Mouse (Mus musculus): ENCODE data around the gene Dusp16.

The Dusp16 gene

DNA sequence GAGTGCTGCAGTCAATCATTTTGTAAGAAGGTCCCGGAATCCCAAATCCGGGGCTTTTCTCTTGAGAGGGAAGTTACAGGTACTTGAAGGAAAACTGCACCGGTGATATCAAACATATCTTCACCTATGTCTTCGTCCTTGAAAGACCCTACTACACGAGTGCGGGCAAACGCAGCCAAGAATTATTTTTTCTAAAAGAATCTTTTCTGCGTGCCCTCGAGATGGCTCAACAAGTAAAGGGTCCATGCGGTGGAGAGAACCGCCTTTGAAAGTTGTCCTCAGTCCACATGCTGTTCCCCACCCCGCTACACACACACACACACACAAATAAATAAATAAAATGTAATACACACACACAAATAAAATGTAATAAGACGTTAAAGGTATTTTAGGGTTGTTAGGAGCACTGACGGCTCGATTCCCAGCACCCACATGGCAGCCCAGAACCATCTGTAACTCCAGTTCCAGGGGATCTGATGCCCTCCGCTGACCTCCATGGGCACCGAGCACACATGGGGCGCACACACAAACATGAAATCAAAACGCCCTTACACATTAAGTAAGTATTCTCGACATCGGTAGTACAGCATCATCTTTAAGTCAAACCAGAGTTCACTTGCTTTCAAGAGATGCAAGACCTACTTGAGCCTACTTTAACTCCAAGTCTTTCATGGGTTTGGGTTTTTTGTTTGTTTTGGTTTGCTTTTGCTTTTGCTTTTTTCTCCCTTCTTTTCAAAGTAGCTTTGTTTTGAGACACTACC is 801 bp upstream of the Dusp16 start:
- in situ Hi-C loops (cut with MboI, MseI): no loop called here

DNA sequence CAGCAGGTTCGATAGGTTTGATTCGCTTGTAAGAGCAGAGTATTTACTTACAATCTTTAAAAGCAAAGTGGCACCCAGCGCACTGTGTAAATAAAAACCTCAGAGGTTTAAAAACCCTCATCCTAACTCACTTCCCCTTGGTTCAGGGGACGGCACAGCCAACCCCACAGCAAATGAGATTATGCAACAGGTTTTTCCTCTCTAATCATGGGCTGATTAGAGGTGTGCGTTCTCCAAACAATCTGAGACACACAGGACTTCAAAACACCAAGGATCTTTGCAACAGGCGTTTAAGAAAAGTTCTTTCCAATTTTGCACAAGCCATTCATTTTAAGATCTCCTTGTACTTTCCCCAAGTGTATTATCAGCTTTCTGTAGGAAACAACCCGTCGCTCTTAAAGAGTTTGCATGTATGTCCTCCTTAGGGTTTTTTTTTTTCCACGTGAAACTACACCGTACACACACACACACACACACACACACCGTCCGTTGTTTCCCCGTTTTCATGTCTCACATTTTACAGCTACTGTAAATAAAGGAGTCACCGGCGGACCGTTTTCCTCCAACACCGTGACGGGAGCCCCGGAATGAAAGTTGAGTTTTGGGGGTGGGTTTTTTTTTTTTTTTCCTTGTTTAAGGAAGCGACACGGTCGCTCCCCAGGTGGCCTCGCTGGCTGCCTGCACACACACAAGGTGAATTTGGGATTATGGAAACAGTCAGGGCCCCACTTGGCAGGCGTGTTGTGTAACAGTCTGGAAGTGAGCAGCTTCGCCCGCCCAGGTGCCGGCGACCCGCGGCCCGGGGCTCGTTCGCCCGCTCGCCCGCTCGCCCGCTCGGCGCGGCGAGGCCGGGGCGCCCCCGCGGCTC is 940 bp downstream of the Dusp16 start:
- in situ Hi-C loops (cut with MboI, MseI): no loop called here

DNA sequence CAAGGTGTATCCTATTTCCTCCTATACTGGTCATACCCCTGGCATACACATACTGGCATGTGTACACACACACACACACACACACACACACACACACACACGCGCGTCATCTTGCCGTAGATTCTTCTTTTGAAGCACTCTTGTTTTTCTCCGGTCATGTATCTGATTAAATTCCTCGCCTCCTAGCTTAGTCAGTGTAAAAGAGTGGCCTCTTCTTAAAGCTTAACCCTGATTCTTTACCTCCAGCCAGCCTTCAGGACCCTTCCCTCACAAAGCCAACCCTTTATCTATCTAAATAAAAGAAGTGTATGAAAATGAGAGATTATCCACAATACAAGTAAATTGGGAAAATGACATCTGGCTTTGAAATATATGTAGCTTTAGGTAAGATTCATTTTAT is 3.3 kb downstream of the Dusp16 start:
- in situ Hi-C loops (cut with MboI, MseI): no loop called here

DNA sequence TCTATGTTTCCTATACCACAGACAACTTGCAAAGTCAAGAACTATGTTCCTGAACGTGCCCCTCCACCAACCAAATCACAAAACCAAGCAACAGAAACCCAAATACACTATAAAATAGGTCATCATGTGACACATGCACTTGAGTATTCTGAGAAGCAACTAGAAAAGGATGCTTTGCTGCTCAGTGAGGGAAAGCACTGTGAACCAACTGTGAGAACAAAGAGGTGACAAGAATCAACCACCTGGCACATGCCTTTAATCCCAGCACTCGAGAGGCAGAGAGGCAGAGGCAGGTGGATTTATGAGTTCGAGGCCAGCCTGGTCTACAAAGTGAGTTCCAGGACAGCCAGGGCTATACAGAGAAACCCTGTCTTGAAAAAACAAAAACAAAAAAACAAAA is 6.0 kb downstream of the Dusp16 start:
- in situ Hi-C loops (cut with MboI, MseI): no loop called here

DNA sequence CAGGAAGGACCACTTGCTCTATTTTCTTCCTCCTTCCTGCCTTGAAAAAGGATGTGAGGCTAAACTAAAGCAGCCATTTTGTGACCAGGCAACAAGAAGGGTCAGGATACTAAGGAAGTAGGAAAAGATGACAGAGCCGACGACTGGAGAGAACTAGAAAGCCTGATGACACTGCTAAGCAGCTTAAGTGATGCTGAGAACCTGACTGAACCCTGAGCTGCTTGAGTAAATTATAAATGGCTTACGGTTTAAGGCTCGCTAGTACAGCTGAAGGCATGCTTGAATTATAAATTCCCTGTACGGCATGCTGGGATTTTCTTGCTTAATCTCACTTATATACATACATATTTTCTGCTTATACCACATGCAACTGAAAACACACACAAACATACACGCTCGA is 9.5 kb downstream of the Dusp16 start:
- in situ Hi-C loops (cut with MboI, MseI): no loop called here

DNA sequence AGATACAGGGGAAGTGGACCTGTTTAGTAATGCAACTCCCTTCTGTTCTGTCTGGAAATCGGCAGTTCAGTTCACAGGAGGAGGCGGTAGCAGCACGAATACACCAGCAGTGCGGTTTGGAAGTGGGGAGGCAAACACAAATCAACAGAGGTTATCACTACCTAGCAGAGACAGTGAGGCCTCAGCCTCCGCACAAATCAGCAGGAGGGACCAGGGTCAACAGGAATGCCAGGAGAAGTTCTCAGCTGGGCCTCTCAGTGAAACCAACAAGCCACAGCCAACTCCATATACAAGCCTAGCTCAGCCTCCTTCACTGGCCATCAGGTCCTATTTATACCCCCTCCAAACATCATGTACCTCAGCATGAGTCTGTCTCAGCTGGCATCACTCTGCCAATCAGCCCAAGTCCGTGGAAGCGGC is 10.9 kb downstream of the Dusp16 start:
- in situ Hi-C loops (cut with MboI, MseI): no loop called here

DNA sequence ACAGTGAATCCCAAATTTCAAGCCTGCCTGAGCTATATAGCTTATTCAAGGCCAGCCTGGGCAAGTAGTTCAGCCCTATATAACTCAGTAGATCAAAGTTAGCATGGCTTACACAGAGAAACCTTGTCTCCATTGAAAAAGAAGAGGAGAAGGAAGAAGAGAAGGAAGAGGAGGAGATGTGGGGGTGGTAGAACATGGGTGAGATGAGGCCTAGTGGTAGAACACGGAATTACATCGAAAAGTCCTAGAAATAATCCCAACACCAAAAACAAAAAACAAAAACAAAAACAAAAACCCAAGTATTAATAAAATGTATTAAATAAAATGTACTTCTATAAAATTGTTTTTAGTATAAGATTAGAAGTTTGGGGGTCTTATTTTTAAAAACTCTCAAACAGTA is 12.4 kb downstream of the Dusp16 start:
- in situ Hi-C loops (cut with MboI, MseI): no loop called here

DNA sequence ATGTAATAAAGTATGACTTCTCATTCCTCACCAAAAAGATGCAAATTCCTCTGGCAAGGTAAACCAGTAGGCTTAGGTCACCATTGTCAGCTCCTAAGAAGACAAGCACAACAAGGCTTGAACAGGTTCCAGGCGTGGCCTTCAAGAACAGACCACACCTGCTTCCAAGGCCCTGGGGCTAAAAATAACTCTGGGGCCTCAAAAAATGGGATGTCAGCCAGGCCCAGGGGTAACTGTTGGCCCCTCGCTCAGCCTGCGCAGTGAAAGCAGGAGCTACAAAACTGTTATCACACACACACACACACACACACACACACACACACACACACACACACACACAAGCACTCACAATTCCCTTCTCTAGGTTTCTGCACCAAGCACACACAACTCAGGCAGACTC is 18.5 kb downstream of the Dusp16 start:
- in situ Hi-C loops (cut with MboI, MseI): no loop called here

DNA sequence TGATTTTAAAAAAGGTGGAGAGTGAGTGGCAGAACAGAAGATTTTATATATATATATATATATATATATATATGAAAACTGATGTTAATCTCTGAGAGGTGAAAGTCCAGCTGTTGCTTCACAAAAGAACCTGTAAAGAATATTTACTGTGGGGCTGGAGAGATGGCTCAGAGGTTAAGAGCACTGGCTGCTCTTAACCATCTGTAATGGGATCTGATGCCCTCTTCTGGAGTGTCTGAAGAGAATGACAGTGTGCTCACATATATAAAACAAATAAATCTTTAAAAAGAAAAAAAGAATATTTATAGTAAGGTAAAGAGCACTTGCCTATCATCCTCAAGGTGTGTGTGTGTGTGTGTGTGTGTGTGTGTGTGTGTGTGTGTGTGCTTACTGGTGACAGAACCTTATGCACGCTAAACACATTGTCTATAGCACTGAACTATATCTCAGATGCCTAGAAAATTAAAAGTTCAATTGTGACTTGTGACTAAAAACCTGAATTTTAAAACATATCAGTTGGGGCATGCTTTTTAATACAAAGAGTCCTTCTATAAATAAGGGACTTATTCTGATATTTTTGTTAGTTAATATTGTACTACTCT is 19.0 kb downstream of the Dusp16 start:
- in situ Hi-C loops (cut with MboI, MseI): no loop called here

DNA sequence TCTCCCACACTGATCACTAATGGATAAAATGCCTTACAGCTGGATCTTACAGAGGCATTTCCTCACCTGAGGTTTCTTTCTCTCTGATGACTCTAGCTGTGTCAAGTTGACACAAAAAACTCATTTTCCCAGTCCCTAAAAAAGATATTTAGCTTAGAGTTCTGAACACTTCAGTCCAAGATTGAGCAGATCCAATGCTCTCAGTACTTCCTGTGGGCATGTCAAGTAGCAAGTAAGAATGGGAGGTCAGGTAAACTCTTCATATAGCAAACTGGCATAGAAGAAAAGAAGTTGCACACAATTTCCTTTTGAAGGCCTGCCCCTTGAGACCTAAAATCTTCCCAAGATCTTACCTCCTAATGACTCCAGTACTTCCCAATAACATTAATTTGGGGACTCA is 22.1 kb downstream of the Dusp16 start:
- in situ Hi-C loops (cut with MboI, MseI): no loop called here

DNA sequence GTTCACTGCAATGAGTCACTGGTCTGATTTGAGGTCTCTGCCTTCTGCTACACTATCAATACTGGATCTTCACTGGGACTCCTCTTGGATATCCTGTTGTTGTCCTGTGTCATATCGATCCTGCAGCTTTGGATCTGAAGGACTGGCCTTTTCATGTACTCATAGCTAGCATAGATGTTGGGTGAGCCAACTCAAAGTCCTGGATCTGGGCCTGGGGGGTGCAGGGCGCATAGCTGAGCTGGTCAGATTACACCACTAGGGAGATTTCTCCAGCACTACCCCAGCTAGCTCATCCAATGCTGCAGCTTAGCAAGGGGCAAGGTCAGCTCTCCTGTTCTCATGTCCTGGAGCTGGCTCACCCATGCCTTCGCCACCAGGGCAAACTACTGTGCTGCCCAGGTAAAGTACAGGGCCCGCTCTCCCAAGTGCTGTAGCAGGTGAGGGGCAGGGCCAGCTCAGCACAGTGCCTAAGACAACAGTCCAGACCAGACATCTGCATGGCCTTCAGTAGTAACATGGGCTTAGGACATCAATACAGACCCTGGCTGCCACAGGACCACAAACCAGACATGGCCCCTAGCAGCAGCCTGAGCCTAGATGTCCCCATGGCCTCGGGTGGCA is 27.9 kb downstream of the Dusp16 start:
- in situ Hi-C loops (cut with MboI, MseI): no loop called here

DNA sequence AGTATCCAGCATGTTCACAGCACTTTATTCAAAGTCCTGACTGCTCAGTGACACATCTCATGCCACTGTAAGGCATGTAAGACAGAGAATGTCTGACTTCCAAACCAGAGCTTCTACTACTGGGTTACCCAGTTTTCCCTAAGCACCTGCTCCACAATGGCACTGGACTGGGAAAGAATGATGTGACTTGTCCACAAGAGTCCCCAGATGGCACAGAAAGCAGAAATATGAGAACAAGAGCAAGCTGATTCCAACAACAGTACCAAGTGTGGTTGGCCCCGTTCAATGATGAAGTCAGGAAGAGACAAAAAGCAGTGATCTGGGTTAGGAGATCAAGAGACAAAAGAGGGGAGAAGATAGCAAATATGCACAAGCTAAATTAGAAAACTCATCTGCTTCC is 29.0 kb downstream of the Dusp16 start:
- in situ Hi-C loops (cut with MboI, MseI): no loop called here

DNA sequence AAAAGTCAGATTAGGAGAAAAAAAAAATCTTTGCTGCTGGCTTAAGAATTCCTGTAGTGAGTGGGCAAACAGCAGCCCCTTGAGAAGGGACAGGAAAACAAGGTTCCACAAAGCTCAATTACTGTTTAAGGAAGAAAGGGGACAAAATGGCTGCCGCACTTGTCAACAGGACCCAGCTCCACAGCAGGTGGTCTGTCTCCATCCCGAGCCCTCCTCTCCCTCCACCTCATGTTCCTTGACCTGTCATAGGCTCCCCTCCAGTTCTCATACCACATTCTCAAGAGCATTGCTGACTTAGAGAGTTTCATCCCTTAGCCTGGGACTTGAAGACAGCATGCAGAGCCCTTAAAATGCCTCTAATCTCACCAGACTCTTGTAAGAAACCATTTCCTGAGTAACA is 30.6 kb downstream of the Dusp16 start:
- in situ Hi-C loops (cut with MboI, MseI): no loop called here

DNA sequence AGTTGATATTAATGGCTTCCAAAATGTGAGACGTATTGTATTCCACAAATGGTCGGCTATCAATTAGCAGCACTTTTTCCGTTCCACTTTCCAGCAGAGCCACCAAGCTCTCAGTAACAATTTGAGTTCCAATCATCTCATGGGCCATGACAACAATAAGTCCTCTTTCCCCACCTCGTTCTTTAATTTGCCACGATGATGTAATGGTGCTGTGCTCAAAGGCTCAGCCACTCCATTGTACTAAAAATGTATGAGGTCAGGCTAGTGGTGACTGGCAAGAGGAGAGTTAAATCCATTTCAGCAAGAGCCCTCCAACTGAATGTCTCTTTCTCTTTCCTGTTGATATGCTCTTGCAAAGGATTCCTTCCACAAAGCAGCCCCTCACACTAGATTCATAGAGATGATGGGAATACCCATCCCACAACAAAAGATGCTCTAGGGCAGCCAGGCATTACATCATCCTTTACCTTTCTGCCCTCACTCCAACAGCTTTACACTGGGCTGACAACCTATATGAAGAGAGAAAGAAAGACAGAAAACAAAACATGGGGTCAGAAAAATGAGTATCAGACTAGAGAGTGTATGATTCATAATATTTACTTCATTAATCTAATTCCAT is 31.4 kb downstream of the Dusp16 start:
- in situ Hi-C loops (cut with MboI, MseI): no loop called here

DNA sequence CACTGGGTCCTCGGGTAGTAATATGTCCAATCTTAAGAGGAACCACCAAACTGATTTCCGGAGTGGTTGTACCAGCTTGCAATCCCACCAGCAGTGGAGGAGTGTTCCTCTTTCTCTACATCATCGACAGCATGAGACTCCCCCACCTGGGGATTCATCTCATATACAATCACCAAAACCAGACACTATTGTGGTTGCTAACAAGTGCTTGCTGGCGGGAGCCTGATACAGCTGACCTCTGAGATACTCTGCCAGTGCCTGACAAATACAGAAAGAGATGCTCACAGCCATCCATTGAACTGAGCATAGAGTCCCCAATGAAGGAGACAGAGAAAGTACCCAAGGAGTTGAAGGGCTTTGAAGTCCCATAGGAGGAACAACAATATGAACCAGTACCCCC is 36.4 kb downstream of the Dusp16 start:
- in situ Hi-C loops (cut with MboI, MseI): no loop called here

DNA sequence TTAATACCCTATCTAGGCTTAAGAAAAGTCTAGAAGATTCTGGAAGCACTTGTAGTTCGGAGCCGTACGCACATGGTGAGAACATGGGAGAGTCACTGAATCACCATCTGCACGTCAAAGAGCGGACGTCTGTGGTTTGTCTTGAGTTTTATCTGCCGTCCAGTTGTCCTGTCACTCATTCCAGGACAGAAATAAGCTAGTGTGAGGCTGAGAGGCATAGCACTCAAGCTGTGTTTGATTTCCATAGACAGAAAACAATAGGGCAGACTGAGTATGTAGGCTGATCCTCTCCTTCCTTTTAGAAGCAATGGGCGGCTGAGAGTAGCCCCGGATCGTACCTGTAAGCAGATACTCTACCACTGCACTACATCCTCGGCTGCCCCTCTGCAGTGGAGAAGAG is 38.6 kb downstream of the Dusp16 start:
- in situ Hi-C loops (cut with MboI, MseI): no loop called here

DNA sequence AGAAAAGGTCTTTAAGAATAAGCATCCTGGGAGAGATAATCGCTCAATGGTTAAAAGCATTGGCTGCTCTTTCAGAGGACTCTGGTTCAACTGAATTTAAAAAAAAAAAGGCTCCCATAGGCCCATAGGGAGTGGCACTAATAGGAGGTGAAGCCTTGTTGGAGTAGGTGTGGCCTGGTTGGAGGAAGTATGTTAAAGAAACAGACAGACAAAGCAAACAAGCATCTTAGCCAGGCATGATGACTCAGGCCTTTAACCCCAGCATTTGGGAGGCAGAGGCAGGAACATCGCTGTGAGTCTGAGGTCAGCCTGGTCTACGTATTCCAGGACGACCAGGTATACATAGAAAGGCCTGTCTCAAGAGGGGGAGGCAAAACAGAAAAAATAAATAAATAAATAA is 39.0 kb downstream of the Dusp16 start:
- in situ Hi-C loops (cut with MboI, MseI): no loop called here

DNA sequence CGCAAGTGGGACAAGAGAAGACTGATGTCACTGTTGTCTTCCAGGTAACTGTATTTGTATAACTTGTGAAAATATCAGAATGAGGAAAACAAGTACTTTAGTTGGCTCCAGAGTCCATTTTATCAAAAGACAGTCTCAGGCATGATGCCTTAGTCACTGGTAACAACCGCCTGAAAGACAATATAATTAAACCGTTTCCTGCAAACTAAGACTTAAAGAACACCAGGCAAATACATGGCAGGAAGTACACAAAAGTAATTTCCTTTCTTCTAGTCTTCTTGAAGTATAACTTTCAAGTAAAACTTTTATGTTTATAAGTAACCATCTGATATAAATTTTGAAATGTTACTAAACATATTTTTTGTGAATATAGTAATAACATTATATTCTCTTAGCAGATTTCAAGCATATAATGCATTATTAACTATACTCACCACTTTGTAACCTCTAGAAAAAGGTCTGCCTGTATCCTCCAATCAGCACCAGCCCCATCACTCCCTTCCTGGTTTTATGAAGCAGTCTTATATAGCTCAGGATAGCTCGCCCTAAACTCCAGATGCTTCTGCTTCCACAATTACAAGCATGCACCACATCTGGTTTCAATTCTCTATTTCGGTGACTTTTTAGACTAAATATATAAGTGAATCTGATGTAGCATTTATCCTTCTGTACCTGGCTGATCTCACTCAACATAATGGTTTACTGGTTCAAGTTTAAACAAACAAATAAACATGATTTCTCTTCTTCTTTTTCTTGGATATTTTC is 40.4 kb downstream of the Dusp16 start:
- in situ Hi-C loops (cut with MboI, MseI): no loop called here

DNA sequence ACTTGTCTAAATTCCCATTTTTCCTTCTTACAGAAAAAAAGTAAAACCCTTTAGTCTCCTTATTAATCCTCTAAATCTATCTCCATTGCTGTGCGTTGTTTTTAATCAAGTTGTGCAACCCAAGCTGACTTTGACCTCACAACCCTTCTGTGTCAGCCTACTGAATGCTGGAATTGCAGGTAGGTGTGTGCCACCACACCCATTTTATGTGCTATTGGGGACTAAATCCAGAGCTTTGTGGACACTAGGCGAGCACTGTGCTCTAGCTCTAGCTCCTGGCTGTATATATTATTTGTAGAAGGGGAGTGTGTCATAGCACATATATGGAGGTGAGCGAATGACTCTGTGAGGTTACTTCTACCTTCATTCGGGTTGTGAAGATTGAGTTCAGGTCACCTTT is 41.3 kb downstream of the Dusp16 start:
- in situ Hi-C loops (cut with MboI, MseI): no loop called here

DNA sequence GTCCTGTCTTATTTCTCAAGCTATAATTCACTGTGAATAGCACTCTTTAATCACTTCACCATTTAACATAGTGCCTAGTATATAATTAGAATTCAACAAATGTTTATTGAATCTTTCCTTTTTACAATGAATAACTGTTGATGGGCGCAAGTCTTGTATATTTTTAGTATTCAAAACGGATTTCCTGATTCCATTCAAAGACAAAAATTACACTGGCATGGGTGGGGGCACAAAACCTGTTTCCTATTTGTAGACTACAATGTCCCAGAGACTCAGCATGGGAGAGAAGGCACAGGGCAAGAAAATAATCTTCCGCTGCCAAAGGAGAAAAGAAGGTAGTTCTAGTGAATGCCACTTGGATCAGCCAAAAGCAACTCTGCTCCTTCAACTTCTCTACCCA is 44.3 kb downstream of the Dusp16 start:
- in situ Hi-C loops (cut with MboI, MseI): no loop called here

DNA sequence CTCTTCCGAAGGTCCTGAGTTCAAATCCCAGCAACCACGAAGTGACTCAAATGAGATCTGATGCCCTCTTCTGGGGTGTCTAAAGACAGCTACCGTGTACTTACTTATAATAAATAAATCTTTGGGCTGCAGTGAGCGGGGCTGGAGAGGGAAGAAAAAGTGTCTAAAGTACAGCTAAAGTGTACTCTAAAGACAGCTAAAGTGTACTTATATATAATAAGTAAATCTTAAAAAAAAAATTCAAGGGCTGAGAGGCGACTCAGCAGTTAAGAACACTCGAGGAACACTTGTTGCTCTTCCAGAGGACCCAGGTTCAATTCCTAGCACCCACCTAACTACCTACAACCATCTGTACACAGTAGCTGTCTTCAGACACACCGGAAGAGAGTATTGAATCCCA is 46.5 kb downstream of the Dusp16 start:
- in situ Hi-C loops (cut with MboI, MseI): no loop called here

Data from T-helper 1 cell (primary cell).